Mouse (Mus musculus): Measurements from ENCODE around the gene Ngb. TPM values are rescaled to one million over a fixed set of nuclear protein-coding genes. Genes with fewer than 3 reads are reported as not detected.
A peak's percentile ranks its signal among the peaks of the same experiment; 100 is the strongest.

Gene Ngb
- polyA plus RNA-seq (2012; fragmentation: generic; extraction: Trizol): 0.06 TPM
- long read RNA-seq, experiment 1: 0 reads
- long read RNA-seq, experiment 2: 0 reads

- Histone ChIP-seq H3K79me3 (ENCODE audit: low read depth) (no peaks in the 10 kb centered on the region), H3K79me2 (ENCODE audit: control insufficient read depth, insufficient read depth) (no peaks in the 10 kb centered on the region), H3ac (ENCODE audit: control insufficient read depth, insufficient read length, low read depth) (no peak within 1 kb of the TSS), H3K27me3 (ENCODE audit: control insufficient read depth, insufficient read depth, insufficient read length) (peaks cover 52% of the 10 kb centered on the region), H3K36me3 (ENCODE audit: control insufficient read depth, insufficient read depth) (no peaks in the 10 kb centered on the region), H3K4me3 (ENCODE audit: insufficient read depth, poor library complexity, severe bottlenecking) (no peak within 1 kb of the TSS)
- TF ChIP-seq MAX (IDR thresholded peaks at IDR 0.05) (no peak), FOSL1 (IDR thresholded peaks at IDR 0.05; ENCODE audit: insufficient read depth, low read length, poor library complexity, severe bottlenecking) (no peak), MYOG (IDR thresholded peaks at IDR 0.05; ENCODE audit: control insufficient read depth, extremely low read depth, insufficient read length) (no peak), MYOD1 (IDR thresholded peaks at IDR 0.05; ENCODE audit: control insufficient read depth, insufficient read length, low read depth) (no peak), USF1 (IDR thresholded peaks at IDR 0.05; ENCODE audit: low read depth) (no peak), CTCF (IDR thresholded peaks at IDR 0.05; ENCODE audit: control insufficient read depth, insufficient read depth, insufficient read length) (no peak), CEBPB (IDR thresholded peaks at IDR 0.05; ENCODE audit: low read depth) (no peak)
These were observed at the start of gene Ngb for GRCm38 (mm10) chr12:87102165-87102631. TSS of gene Ngb (minus strand) at chr12:87102539.

DNA sequence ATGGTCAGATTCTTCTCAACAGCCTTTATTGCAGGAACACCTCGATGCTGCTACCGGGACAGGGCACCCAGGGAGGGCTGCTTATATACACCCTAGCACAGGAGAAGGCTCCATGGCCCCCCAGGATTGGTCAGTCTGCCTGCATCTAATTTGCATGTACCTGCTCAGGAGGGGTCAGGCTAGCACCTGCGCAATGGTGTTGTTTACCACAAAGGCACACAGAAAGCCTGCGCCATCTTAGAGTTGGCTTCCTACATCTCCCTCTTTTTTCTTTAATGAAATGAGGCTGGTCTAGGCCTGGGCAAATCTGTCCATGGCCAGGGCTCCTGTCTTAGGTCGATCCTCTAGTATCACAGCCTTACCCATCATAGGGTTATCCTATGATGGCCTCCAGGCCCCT, 47.1 kb upstream of the Ngb start:
- no peak overlapping the region for H3K4me3 ChIP-seq (ENCODE audit: insufficient read depth, poor library complexity, severe bottlenecking)
- H3K79me3 ChIP-seq (ENCODE audit: low read depth): peaks cover 12% of the 10 kb centered on the region
- H3K36me3 ChIP-seq (ENCODE audit: control insufficient read depth, insufficient read depth): no peaks in the 10 kb centered on the region
- no peak for TF ChIP-seq MYOD1 (IDR thresholded peaks at IDR 0.05; ENCODE audit: control insufficient read depth, insufficient read length, low read depth)
- H3ac ChIP-seq (ENCODE audit: control insufficient read depth, insufficient read length, low read depth): no peak overlapping the region
- peaks cover 31% of the 10 kb centered on the region for H3K79me2 ChIP-seq (ENCODE audit: control insufficient read depth, insufficient read depth)
- no peaks in the 10 kb centered on the region for H3K27me3 ChIP-seq (ENCODE audit: control insufficient read depth, insufficient read depth, insufficient read length)

GRCm38 (mm10) chr12:87148136-87148535, 45.8 kb upstream of the Ngb start:
- H3K79me2 ChIP-seq (ENCODE audit: control insufficient read depth, insufficient read depth): peaks cover 34% of the 10 kb centered on the region
- peaks cover 15% of the 10 kb centered on the region for H3K79me3 ChIP-seq (ENCODE audit: low read depth)
- no peak for TF ChIP-seq FOSL1 (IDR thresholded peaks at IDR 0.05; ENCODE audit: insufficient read depth, low read length, poor library complexity, severe bottlenecking)
- peak; percentile 1 for TF ChIP-seq MAX (IDR thresholded peaks at IDR 0.05)
- TF ChIP-seq USF1 (IDR thresholded peaks at IDR 0.05; ENCODE audit: low read depth): no peak
- no peaks in the 10 kb centered on the region for H3K36me3 ChIP-seq (ENCODE audit: control insufficient read depth, insufficient read depth)
- no peaks in the 10 kb centered on the region for H3K27me3 ChIP-seq (ENCODE audit: control insufficient read depth, insufficient read depth, insufficient read length)
- peak overlapping the region; percentile 85 for H3ac ChIP-seq (ENCODE audit: control insufficient read depth, insufficient read length, low read depth)
- peak overlapping the region; percentile 99 for H3K4me3 ChIP-seq (ENCODE audit: insufficient read depth, poor library complexity, severe bottlenecking)

- Histone ChIP-seq H3K27me3 (ENCODE audit: control insufficient read depth, insufficient read depth, insufficient read length) (no peaks in the 10 kb centered on the region), H3ac (ENCODE audit: control insufficient read depth, insufficient read length, low read depth) (peak within 1 kb of the TSS; percentile 85), H3K36me3 (ENCODE audit: control insufficient read depth, insufficient read depth) (no peaks in the 10 kb centered on the region), H3K79me2 (ENCODE audit: control insufficient read depth, insufficient read depth) (peaks cover 34% of the 10 kb centered on the region), H3K4me3 (ENCODE audit: insufficient read depth, poor library complexity, severe bottlenecking) (peak within 1 kb of the TSS; percentile 99), H3K79me3 (ENCODE audit: low read depth) (peaks cover 15% of the 10 kb centered on the region)
- TF ChIP-seq MAX (IDR thresholded peaks at IDR 0.05): peak; percentile 30
- no peak for TF ChIP-seq USF1 (IDR thresholded peaks at IDR 0.05; ENCODE audit: low read depth)
These were observed 45.2 kb upstream of the Ngb start, which contains the start of gene Pomt2 for GRCm38 (mm10) chr12:87147395-87148089. TSS of gene Pomt2 (minus strand) at chr12:87147968.

GRCm38 (mm10) chr12:87146966-87147365, 44.6 kb upstream of the Ngb start, which contains the start of gene Gstz1:
TSS of gene Gstz1 (plus strand) at chr12:87147165.
- Histone ChIP-seq H3K79me3 (ENCODE audit: low read depth) (peaks cover 15% of the 10 kb centered on the region), H3K27me3 (ENCODE audit: control insufficient read depth, insufficient read depth, insufficient read length) (no peaks in the 10 kb centered on the region), H3K36me3 (ENCODE audit: control insufficient read depth, insufficient read depth) (no peaks in the 10 kb centered on the region), H3K79me2 (ENCODE audit: control insufficient read depth, insufficient read depth) (peaks cover 34% of the 10 kb centered on the region), H3K4me3 (ENCODE audit: insufficient read depth, poor library complexity, severe bottlenecking) (peak within 1 kb of the TSS; percentile 99), H3ac (ENCODE audit: control insufficient read depth, insufficient read length, low read depth) (peak within 1 kb of the TSS; percentile 85)
- TF ChIP-seq FOSL1 (IDR thresholded peaks at IDR 0.05; ENCODE audit: insufficient read depth, low read length, poor library complexity, severe bottlenecking) (no peak), MAX (IDR thresholded peaks at IDR 0.05) (no peak), USF1 (IDR thresholded peaks at IDR 0.05; ENCODE audit: low read depth) (no peak), CEBPB (IDR thresholded peaks at IDR 0.05; ENCODE audit: low read depth) (no peak), MYOD1 (IDR thresholded peaks at IDR 0.05; ENCODE audit: control insufficient read depth, insufficient read length, low read depth) (no peak), MYOG (IDR thresholded peaks at IDR 0.05; ENCODE audit: control insufficient read depth, extremely low read depth, insufficient read length) (no peak), CTCF (IDR thresholded peaks at IDR 0.05; ENCODE audit: control insufficient read depth, insufficient read depth, insufficient read length) (no peak)

DNA sequence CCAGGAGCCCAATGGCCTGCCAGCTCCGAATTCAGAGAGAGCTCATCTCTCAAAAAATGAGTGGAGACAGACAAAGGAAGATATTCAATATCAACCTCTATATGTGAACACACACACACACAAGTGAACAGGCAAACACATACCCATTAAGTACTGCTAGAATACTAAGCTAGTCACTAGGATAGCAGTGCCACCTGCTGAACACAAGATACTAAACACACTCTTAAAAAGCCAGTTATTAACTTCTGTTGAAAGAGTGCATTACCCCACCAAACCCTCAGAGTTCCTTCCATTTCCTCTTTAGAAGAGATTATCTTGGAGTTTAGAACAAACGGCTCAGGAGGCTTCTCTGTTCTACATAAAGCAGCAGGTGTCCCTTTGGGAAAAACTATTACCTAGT, 39.8 kb upstream of the Ngb start:
- peaks cover 23% of the 10 kb centered on the region for H3K79me2 ChIP-seq (ENCODE audit: control insufficient read depth, insufficient read depth)
- H3K79me3 ChIP-seq (ENCODE audit: low read depth): peaks cover 13% of the 10 kb centered on the region
- H3K36me3 ChIP-seq (ENCODE audit: control insufficient read depth, insufficient read depth): peaks cover 10% of the 10 kb centered on the region
- H3K27me3 ChIP-seq (ENCODE audit: control insufficient read depth, insufficient read depth, insufficient read length): no peaks in the 10 kb centered on the region
- H3ac ChIP-seq (ENCODE audit: control insufficient read depth, insufficient read length, low read depth): no peak overlapping the region
- no peak overlapping the region for H3K4me3 ChIP-seq (ENCODE audit: insufficient read depth, poor library complexity, severe bottlenecking)
- TF ChIP-seq USF1 (IDR thresholded peaks at IDR 0.05; ENCODE audit: low read depth): no peak
- TF ChIP-seq FOSL1 (IDR thresholded peaks at IDR 0.05; ENCODE audit: insufficient read depth, low read length, poor library complexity, severe bottlenecking): no peak
- no peak for TF ChIP-seq CEBPB (IDR thresholded peaks at IDR 0.05; ENCODE audit: low read depth)
- no peak for TF ChIP-seq MYOD1 (IDR thresholded peaks at IDR 0.05; ENCODE audit: control insufficient read depth, insufficient read length, low read depth)
- TF ChIP-seq MYOG (IDR thresholded peaks at IDR 0.05; ENCODE audit: control insufficient read depth, extremely low read depth, insufficient read length): no peak
- no peak for TF ChIP-seq CTCF (IDR thresholded peaks at IDR 0.05; ENCODE audit: control insufficient read depth, insufficient read depth, insufficient read length)
- TF ChIP-seq MAX (IDR thresholded peaks at IDR 0.05): no peak

Data from C2C12 (cell line).